Mouse (Mus musculus): ENCODE data around the gene Phkg1. TPM values are rescaled to one million over a fixed set of nuclear protein-coding genes. Genes with fewer than 3 reads are reported as not detected.

Gene Phkg1
- 0.17 TPM for polyA plus RNA-seq (2017; shearing (Covaris generic))

GRCm38 (mm10) chr5:129898449-129898848 lies at the start of gene Phkg1:
Phkg1 (minus strand) TSS chr5:129898549.

DNA sequence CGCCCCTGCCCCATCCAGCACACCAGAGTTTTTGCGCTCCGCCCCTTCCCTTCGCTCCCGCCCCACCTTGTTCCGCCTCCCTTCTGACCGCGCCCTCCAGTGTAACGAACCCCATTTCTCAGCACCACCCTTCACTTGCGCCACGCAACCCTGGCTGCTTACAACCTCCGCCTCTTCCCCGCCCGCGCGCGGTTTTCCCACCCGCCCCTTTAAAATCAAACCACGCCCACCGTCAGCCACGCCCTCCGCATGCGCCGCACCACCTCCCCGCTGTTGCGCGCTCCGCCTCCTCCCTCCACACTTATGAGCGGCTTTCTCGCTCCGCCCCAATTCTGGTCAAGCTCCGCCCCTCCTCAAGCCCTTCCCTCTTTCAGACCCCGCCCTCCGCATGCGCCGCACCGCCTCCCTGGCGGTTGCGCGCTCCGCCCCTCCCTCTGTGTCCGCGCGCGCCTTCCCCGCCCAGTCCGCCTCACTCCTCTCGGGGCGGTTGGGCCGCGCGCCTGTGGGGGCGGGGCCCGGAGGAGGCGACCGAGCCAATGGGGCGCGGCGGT lies 43.2 kb upstream of the Phkg1 start, which contains the start of gene Vkorc1l1:
Gene Vkorc1l1, plus strand, starts transcription at position 476 of the 551 bp plus-strand sequence.

DNA sequence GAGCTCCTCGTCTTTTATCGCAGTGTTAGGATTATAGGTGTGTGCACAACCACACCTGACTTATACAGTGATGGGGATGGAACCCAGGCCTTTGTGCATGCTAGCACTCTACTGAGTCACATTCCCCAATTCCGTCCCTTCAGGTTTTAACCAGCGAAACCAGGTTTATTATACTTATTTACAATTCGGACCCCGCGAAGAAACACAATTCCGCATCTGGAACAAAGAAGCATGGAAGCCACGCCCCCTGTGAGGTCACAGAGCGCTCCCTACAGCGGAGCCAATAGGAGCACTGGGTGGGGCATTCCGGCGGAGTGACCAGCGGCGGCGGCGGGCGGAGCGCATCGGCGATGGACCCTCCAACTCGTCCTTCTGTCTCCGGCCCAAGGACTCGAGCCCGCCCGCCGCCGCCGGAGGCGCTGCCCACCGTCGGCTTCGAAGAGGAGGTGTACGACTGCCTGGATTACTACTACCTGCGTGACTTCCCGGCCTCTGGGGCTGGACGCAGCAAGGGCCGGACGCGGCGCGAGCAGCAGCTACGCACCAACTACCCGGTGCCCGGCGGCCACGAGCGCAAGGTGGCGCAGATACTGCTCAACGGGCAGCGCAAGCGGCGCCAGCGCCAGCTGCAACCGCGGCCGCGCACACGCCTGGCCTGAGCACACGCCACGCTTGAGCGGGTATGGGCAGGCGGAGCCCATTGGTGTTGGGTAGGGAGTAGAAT lies 10.1 kb upstream of the Phkg1 start, which contains the start of gene Nupr1l:
Gene Nupr1l, plus strand, starts transcription at position 299 of the 724 bp plus-strand sequence.

GRCm38 (mm10) chr5:129895198-129896088 lies 2.9 kb downstream of the Phkg1 start, which contains the start of gene Zbed5:
Zbed5 (plus strand) TSS chr5:129895723.

DNA sequence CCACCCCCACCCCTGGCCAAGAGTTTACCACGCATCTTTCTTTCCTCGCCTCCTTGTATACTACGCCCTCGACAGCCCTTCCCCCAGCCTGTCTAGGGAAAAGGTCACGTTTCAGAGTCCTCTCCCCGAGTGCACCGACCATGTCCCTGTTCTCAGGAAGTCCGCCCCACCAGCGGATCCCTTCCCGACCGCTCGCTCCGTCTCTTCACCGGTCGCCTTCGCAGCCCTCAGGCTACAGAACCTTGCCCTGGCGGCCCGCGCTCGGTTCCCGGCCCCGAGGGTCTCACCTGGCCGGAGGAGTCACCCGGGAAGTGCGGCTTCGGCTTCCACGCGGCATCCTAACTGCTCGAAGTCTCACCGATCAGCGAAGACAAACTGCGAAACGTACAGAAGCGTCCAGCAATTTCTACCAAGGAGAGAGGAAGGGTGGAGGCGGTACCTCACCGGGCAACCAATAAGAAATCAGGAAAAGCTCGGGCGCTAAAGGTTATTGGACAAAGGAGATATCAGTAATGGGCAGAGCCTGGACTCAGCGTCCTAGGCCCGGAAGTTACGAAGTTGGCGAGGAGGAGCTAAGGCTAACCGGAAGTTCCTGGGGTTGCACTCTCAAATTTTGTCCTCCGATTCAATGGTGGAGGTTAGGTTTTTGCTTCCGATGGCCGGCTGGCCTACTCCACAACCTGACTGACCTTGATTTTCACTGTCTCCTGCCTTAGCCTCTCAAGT lies 11.3 kb downstream of the Phkg1 start, which contains the start of gene Chchd2:
Gene Chchd2, minus strand, starts transcription at position 560 of the 726 bp plus-strand sequence.

DNA sequence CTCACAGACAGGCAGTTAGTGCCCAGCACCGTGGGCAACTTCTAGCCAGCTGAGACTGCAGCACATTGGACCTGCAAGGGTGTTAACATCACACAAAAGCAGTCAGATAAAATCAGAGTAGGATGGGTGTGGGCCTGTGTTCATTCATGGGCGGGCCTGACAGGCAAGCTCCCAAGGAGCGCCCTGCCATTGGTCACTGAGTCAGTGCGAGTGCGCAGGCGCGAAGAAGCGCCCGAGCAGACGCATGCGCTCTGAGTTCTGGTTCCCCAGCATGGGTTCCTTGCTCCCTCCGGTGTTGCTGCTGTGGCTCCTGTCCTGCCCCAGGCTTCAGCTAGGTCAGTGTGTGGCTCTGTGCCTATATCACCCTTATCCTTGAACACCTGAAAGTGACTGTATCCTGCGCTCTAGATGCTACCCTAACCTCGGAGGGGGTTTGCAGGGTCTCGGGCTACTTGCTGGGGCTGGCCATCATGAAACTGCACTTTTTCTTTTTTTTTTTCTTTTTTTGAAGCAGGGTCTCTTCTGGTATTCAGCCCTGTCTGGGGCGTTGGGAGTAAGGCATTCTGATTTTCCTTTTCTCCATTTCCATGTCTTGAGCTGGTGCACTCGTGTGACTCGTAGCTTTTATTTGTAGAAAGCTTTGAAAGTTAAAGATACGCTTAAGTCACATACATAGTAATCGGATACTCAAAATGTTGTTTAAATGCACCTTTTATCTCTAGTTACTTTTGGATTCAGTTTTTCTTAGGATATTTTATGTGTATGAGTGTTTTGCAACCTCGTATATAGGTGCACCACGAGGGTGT lies 51.4 kb downstream of the Phkg1 start, which contains the start of gene Sumf2:
Gene Sumf2, plus strand, starts transcription at position 235 of the 806 bp plus-strand sequence.

Other genes starting within 250 kb of the Phkg1 start
- gene Zfp11, start 228.4 kb downstream of the Phkg1 start, polyA plus RNA-seq (2017; shearing (Covaris generic)): 1.4 TPM
- gene Sept14, start 190.0 kb downstream of the Phkg1 start, polyA plus RNA-seq (2017; shearing (Covaris generic)): 0.37 TPM
- gene Mrps17, start 183.1 kb downstream of the Phkg1 start, polyA plus RNA-seq (2017; shearing (Covaris generic)): 63.8 TPM
- 13.7 TPM for gene Nipsnap2, start 173.5 kb downstream of the Phkg1 start, polyA plus RNA-seq (2017; shearing (Covaris generic))
- 25.9 TPM for gene Psph, start 111.1 kb downstream of the Phkg1 start, polyA plus RNA-seq (2017; shearing (Covaris generic))
- 9.6 TPM for gene Sumf2, start 51.6 kb downstream of the Phkg1 start, polyA plus RNA-seq (2017; shearing (Covaris generic))
- 464 TPM for gene Chchd2, start 11.1 kb downstream of the Phkg1 start, polyA plus RNA-seq (2017; shearing (Covaris generic))
- gene Zbed5, start 2.8 kb downstream of the Phkg1 start, polyA plus RNA-seq (2017; shearing (Covaris generic)): 0.23 TPM
- 1.1 TPM for gene Nupr1l, start 10.0 kb upstream of the Phkg1 start, polyA plus RNA-seq (2017; shearing (Covaris generic))
- gene Vkorc1l1, start 43.4 kb upstream of the Phkg1 start, polyA plus RNA-seq (2017; shearing (Covaris generic)): 13.8 TPM
- gene Gusb, start 104.5 kb upstream of the Phkg1 start, polyA plus RNA-seq (2017; shearing (Covaris generic)): 18.6 TPM
- gene Asl, start 130.7 kb upstream of the Phkg1 start, polyA plus RNA-seq (2017; shearing (Covaris generic)): 41.9 TPM
- 27.5 TPM for gene Crcp, start 130.7 kb upstream of the Phkg1 start, polyA plus RNA-seq (2017; shearing (Covaris generic))
- gene Tpst1, start 174.8 kb upstream of the Phkg1 start, polyA plus RNA-seq (2017; shearing (Covaris generic)): 5.9 TPM
- gene Kctd7, start 246.3 kb upstream of the Phkg1 start, polyA plus RNA-seq (2017; shearing (Covaris generic)): 0.76 TPM